Mouse (Mus musculus): ENCODE results near the gene Sorcs1. TPM values are rescaled to one million over a fixed set of nuclear protein-coding genes. Genes with fewer than 3 reads are reported as not detected.

The Sorcs1 gene
- polyA plus RNA-seq, 1 experiment: 2.0 TPM

DNA sequence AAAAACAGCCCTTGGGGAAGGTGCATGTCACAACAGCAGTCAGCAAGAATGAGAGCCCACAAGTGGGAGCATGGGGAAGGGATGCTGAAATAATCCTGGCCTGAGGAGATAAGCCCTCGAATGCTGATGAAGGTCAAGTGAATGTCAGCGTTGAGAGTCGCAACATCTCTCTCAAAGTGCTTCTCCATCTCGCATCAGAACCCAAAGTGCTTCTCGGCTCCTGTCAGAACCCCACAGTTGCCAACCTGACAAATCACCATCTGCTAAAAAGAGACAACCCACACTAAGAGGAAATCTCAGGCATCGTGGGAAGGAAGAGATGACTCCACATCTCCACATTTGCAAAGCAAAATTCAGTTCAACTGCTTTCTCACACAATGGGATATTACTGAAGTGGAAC lies 119.7 kb downstream of the Sorcs1 start:
- DNase-seq (ENCODE audit: low spot score): no peak

DNA sequence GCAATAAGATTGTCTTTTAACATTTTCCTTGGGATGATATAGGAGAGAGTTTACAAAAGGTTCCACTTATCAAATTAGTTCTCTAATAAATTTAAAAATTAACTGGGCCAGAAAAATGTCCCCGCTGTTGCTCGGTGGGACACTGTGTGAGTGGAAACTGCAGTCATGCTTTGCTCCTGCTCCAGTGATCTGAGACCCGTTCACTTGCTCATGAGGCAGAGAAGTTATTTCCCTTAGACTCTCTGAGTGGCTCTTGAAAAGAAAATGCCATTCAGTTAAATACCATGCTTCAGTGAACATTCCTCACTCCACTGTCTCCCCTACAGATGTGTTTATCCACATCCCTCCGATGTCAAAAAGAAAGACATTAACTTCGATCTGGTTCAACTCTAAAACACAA lies 144.4 kb downstream of the Sorcs1 start:
- DNase-seq (ENCODE audit: low spot score): no peak

DNA sequence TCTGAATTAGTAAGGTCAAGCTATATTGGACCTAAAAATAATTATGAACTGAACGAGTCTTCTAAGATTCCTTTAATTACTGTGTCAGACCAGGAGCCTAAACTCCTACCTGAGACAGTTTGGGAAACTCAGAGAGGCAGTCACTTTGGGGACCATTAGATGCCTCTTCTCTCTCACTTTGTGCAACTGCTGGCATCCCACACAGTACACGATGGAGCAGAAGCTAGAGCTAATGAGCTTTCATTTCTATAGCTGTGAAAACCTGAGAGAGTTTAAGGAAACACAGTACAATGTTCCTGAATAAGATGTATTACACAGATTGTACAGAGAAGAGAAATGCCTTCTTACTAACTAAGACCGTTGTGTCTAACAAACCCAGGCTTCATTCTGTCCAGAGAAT lies 150.6 kb downstream of the Sorcs1 start:
- no peak for DNase-seq (ENCODE audit: low spot score)

DNA sequence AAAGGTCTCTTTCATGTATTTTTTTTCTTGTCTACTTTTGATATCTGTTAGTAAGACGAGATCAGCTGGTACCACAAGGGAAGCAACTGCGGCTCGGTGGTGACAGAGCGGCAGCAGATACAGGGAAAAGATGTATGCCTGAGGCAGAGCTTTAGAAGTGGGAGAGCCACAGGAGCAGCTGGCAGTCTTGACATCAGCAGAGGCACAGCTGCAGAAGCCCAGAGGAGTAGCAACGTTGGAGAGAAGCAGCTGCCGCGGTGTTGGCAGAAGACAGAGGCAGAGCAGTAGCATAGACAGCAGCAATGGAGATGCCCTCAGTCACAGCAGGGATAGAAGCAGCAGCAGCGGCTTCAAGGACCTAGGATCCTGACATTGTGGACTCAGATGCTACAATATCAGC lies 152.4 kb downstream of the Sorcs1 start:
- DNase-seq (ENCODE audit: low spot score): no peak

DNA sequence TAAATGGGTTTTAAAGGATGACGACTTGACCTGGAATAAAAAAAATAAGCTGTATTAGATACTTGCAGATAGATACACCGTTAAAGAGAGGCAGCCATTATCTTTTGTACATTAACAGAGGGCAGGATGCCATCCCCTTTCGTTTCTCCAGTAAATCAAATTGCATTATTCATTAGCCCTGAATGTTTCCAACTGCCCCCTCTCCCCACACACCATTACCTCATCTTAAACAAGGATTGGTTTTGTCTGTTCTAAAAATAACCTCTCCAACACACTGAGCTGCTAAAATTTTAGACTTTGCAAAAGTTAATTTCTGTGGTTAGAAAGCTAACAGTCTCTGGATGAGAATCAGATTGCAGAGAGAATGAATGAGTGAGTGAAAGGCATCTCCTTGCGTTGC lies 156.5 kb downstream of the Sorcs1 start:
- DNase-seq (ENCODE audit: low spot score): no peak

DNA sequence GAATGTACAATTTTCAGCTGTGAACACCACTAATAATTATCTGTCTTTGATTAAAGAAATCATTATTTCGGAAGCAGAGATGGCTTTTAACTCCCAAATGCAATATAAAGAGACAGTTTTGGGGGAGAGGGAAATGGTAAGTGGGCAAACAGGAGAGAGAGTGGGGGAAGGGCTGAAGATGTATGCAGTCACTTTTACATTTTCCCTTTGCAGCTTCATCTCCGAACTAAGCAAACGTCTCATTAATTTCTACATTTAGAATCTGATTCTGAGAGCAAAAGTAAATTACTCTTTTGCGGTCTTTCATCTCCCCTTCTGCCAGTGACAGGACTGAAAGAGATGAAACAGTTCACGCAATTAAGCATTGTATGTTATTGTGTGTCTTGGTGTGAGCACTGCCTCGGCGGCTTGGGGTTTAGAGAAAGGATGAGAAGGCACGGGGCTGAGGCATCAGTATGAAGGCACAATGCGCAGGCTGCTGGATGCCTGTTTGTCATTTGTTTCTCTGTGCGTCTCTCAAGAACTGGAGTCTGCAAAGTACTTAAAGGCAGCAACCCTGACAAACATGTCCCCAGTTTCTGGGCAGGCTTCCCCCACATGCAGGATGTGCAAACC lies 163.3 kb downstream of the Sorcs1 start:
- no peak for DNase-seq (ENCODE audit: low spot score)

DNA sequence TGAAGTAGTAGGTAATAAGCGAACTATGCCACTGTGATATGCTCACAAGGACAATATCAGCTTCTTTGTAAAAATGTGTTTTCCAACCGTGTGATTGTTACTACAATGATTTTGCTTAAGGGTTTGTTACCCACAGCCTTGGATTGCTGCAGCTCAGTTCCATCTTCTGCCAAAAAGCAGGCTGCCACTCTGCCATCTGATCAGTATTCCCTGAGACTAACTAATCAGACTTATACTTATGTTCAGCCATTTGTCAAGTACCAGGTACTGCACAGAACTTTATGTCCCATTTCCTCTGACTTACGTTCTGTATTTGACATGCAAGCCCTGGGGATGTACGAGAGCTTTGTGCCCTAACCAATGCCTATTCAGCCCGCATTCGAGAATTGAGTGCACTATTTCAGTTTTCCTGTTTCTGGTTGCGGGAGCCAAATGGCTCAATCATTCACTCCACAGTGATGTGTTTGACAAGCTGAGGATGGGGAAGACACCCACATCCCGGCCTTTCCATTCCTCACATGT lies 164.1 kb downstream of the Sorcs1 start:
- no peak for DNase-seq (ENCODE audit: low spot score)

DNA sequence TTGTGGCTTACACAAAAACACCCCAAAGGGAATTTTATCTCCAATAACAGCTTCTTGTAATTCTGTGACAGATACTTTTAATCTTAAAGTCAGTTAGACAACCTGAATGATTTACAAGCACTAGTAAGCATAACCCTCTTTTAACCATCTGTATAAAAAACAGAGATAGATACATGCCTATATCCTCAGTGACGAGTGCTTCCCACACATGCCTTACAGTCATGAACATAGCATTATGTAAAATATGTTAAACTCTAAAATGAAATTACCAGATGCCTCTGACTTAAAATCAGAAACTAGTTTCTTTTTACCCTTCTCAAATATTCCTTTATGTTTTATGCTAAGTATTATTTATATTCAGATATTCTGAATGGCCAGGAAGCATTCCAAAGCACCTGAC lies 175.6 kb downstream of the Sorcs1 start:
- DNase-seq (ENCODE audit: low spot score): no peak

DNA sequence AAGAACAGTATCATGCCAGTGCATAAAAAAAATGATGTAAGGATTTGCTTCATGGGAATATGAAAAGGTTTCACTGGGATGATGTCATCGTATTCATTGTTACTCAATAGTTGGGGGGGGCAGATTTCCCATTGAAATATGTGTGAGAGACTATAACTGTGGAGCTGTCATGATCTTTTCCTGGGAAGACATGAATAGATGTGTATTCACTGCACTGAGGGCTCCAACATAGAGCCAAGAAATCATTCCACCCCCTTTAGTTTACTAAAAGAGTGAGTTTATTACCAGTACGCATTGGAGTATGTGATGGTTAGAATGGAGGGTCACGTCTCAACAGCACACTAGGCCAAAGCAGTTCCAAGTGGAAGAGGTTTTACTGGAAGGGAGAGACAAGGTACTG lies 187.3 kb downstream of the Sorcs1 start:
- no peak for DNase-seq (ENCODE audit: low spot score)

DNA sequence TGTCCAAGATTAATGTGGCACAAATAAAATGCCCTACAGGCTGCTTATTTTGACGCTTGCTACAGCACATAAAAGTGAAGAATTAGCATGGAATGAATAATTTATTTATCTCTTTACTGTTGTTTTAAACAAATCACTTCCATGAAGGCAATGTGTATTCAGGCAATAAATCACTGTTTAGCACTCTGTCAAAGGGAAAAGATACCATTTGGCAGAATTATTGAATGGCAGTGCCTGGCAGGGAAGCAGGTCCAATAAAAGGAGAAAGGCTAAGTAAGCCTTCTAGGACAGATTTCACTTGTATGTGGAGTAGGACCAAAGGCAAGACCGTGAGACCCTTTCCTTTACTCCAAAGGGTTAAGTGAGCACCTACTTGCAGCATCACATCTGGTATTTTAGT lies 187.7 kb downstream of the Sorcs1 start:
- DNase-seq (ENCODE audit: low spot score): no peak

DNA sequence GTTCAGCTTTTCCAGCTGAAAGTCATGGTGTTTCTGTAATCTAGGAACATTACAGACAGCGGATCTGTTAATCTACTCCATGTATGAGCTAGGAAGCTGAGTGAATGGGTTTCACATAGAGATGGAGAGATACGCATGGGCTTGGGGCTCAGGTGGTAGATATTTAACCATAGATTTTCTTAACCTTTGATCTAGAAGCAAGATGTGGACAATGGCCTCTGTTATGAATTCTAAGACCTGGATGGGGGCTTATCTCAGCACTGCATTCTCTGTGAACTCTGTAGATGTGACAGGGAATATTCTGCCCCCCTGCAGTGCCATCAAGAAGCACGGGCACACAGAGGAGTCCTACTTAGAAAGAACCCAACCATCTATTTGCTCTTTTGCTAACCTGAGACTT lies 188.7 kb downstream of the Sorcs1 start:
- no peak for DNase-seq (ENCODE audit: low spot score)

DNA sequence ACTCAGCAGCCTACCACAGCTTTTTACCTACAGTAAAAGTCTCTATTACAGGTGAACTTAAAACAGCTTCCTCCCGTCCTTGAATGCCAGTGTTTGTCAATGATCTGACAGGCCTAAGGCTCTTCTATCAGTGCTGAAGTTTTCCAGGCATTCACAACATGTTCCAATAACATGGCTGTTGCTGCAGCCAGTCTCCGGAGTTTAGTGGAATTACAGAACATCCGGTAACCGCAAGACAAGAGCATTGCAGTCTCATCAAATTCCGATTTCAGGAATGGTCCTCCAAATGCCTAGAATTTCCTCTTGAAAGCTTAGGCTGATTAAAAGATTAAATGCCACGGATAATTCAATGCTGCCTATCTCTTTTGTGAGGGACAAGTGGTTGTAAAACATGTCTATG lies 190.0 kb downstream of the Sorcs1 start:
- no peak for DNase-seq (ENCODE audit: low spot score)

DNA sequence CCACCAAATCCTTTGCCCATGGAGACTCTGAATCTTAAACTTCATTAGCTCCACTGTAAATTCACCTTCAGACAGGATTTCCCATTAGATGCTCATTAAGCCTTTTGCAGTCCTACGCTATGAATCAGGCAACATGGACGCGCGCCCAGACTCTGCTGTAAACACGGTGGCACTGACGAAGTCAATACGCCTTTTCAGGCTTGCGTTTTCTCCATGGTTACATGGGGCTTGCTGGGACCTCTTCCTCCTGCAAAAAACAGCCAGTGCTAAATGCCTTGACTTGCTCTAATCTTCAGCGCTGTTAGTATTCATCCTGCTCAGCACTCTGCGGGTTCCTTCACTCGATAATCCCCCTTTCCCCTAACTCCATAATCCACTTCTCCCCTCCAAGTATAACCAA lies 190.7 kb downstream of the Sorcs1 start:
- no peak for DNase-seq (ENCODE audit: low spot score)

DNA sequence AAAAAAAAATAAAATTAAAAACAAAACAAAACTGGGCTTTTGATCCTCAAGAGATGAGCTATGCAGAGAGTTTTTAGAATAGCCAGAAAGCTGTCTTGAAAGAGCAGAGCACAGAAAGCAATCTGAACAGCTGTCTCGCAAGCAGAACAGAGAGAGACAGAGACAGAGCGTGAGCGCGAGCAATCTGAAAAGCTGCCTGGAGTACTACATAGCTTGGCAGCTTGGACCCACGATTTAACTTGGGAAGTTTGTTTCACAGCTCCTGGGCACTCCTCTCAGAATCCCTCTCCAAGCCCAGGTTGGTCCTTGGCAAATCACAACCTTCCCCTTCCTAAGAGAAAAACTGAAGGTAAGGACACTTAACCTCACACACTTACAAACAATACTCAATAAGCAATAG lies 192.1 kb downstream of the Sorcs1 start:
- DNase-seq (ENCODE audit: low spot score): no peak

DNA sequence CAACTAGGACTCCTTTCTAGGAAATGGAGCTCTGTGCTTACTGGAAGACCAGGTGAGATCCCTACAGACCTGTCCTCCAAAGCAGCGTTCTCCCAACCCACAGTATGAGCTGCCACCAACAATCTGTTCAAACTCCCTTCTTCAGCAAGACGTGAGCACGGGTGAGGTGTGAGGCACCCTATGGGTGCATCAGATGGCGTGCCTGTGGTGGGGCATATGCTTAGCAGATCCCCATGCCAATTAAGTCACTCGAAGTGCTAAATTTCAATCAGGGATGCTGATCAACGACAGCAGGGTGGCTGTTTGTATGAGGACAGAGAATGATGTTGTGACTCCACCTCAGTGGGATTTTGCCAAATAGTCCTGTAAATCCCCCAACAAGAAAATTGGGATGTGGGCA lies 201.7 kb downstream of the Sorcs1 start:
- DNase-seq (ENCODE audit: low spot score): no peak

DNA sequence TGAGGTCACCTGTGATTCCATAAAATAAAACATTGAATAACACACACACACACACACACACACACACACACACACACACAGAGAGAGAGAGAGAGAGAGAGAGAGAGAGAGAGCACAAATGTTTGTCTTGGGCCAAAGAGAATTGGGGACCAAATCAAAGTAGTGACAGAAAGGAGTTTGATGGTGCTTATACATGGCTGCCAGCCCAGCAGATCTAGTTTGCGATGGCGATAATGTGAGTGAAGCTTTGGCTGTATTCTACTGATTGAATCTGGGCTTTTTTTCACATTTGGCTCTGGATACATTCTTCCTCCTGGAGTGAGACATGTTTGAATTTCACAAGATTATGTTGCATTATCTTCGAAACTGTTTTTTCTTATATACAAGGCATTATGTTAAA lies 209.9 kb downstream of the Sorcs1 start:
- DNase-seq (ENCODE audit: low spot score): no peak

DNA sequence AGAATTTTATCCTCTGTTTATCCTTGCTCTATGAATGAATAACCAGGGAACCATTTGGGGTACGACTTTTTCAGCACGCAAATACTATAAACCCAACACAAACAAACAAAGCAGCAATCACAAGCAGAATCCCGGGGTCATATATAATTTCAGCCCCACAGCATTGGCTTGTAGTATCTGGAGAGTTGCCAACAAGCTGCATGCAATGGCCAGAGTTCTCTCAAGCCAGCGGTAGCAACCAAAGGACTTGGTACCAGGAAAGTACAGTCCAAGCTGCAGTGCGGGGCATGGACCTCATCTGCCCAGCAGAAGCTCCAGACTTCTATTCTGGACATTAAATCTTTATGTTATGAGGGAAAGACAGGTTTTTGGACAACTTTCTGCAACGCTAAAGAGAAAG lies 213.6 kb downstream of the Sorcs1 start:
- DNase-seq (ENCODE audit: low spot score): no peak

DNA sequence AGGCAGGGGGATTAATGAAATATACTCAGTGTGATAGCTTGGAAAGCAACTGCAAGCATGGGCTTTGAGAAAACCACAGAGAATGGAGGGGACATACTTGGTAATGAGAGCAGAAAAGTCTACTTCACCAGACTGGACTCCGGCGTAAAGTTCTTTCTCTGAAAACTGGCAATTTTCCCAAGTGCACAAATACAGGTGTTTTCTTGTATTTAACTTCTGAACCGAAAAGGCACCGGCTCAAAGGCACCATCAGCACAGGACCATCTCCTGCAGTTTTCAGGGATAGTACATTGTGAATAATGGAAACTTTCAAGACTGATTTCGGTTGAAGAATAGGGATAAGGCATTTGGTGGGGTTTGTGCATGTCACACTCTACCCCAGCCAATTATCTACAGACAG lies 219.9 kb downstream of the Sorcs1 start:
- DNase-seq (ENCODE audit: low spot score): no peak

DNA sequence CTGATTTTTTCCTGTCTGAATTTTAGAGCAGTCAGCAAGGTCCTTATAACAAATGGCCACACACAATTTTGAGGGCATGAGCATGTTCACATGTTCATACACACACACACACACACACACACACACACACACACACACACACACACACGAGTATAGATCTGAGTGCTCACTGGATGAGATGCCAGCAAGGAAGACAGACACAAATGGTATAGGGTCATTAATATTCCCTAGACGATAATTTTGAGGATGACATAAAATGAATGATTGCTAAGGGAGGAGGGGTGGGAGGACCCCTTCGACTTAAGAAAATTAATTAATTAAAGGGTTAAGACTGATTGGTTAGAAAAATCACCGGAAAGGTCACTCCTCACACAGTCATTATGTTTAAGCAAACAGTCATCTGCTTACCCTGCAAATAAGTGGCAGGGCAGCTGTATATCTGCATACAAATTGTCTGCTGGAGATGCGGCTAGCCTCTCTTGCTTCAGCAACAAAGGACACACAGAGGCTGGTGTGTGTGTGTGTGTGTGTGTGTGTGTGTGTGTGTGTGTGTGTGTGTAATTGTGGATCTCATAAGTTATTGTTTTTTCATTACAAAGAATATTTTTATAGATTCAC lies 221.1 kb downstream of the Sorcs1 start:
- DNase-seq (ENCODE audit: low spot score): no peak

DNA sequence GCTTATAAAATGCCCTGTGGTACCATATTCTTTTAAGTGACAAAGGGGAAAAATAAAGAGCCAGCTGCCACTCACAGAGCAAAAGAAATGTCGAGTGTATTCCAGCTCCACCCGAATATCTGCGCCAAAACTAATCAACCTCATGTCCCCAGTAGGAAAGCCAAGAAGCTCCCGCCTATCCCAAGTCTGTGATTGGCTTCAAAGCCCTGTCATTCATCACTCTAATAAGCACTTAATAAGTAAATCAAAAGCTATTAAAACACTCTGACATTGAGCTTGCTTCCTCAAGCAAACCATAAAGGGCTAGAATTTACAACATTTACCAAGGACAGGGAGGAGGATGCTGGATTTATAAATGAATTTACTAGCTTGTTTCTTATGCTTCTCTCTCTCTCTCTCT lies 237.3 kb downstream of the Sorcs1 start:
- DNase-seq (ENCODE audit: low spot score): no peak

DNA sequence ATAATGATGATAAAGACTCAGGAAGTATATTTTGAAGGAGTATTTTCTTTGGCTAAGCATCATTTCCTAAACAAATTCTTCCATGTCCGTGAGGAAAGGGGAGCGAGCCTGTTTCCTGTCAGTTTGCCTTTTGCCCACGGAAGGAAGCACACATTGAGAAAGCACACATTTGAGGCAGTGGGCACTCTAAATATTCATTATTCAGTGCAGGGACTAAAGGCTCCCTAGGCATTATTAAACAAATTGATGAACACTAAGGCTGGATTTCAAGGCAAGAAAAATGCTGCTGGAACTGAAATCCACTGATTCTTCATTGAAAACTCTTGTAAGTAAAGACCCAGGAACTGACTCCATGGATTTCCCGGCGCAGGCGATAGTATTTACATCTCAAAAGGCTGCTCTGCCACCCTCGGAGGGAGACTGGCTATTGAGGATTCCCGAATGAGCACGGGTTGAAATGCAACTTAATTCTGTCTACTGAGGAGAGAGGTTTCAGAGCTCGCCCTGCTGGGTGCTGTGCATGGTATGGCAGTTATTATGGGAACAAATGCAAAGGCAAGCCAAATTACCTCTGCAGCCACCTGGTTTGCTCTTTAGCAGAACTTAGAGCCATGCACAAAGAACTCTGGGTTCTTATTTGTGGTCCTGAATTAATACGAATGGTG lies 238.1 kb downstream of the Sorcs1 start:
- DNase-seq (ENCODE audit: low spot score): no peak

DNA sequence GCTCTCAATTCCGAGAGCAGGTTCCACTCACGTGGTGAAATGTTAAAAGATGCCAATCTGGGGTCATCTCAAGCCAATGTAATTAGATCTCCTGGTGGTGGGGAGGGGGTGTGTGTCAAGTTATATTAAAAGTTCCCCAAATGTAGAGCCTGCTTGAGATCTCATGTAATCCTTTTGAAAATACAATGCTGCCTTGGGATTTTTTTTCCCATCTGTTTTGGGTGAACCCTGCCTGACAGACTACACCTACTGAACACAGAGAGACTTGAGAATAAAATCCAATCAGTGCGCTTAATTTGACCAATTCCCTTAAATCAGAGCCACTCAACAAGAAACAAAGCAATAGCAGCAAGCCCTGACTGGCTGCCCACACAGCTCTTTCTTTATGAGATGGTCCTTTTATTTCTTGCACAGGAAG lies 239.0 kb downstream of the Sorcs1 start:
- no peak for DNase-seq (ENCODE audit: low spot score)

DNA sequence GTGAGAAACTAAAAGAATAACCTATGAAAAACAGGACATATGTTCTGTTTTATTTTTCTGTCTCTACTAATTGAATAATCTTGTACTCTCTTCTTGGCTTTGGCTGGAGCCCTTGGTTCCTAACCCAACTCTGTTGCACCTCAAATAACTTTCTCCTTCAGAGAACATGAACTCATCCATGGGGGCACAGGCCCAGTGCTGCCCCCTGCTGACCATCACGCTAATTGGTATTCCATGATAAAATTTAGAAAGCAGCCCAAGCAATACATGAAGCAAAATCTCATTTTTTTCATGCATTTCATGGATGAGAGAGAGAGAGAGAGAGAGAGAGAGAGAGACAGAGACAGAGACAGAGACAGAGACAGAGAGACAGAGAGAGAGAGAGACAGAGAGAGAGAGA lies 255.5 kb downstream of the Sorcs1 start:
- no peak for DNase-seq (ENCODE audit: low spot score)

Data from urinary bladder, adult 2 months (tissue).